Mouse (Mus musculus) limb, embryonic 10.5 days (tissue): Measurements from ENCODE around the gene R3hdm2. TPM values are rescaled to one million over a fixed set of nuclear protein-coding genes. Genes with fewer than 3 reads are reported as not detected.

Source experiments
- DNase-seq: peaks from one replicate; pipeline ENCODE4 v3.0.0-alpha.2; 2017; ENCODE audit warnings: low spot score
- H3K27ac ChIP-seq: fragments of 300-500 bp; sonication (generic); 2 replicates; pipeline ENCODE4 v1.5.1; 2016; ENCODE audit warnings: mild to moderate bottlenecking
- H3K27me3 ChIP-seq: fragments of 300-500 bp; sonication (generic); 2 replicates; pipeline ENCODE4 v1.6.1; 2016; ENCODE audit warnings: low read depth, mild to moderate bottlenecking; ENCODE audit not compliant: poor library complexity, severe bottlenecking
- H3K36me3 ChIP-seq: fragments of 300-500 bp; sonication (generic); 2 replicates; pipeline ENCODE4 v1.6.1; 2016; ENCODE audit warnings: mild to moderate bottlenecking, moderate library complexity
- H3K4me1 ChIP-seq: fragments of 300-500 bp; sonication (generic); 2 replicates; pipeline ENCODE4 v1.6.1; 2016
- H3K4me3 ChIP-seq: fragments of 300-500 bp; sonication (generic); 2 replicates; pipeline ENCODE4 v1.5.1; 2016; ENCODE audit warnings: mild to moderate bottlenecking, moderate library complexity
- H3K9me3 ChIP-seq: fragments of 300-500 bp; sonication (generic); replicated peaks from 2 replicates; pipeline ENCODE4 v1.6.1; 2016; ENCODE audit warnings: mild to moderate bottlenecking
- WGBS: fragments of 180-500 bp; shearing (Covaris S2); methylation state at CpG from one replicate; pipeline ENCODE4 v1.1.7; 2016; 5-methylcytosine and 5-hydroxymethylcytosine counted together
- polyA plus RNA-seq: library from polyadenylated mRNA; unstranded; fragments of >200 nt; fragmentation: Nextera tagmentation; extraction: Ambion mirVana; gene quantifications from 2 replicates; pipeline ENCODE4 v1.2.1, GENCODE M21; 2016

The R3hdm2 gene
- polyA plus RNA-seq, 1 experiment from 2014 or later = 39.5 TPM

- H3K4me3 ChIP-seq = no peak overlapping the region
- peaks cover 90% of the 10 kb centered on the region for H3K36me3 ChIP-seq
- H3K27ac ChIP-seq = no peak overlapping the region
- no peaks in the 10 kb centered on the region for H3K9me3 ChIP-seq
- peaks cover 4% of the 10 kb centered on the region; the same call in 1 of the 2 replicates for H3K27me3 ChIP-seq
- no peak for DNase-seq
- H3K4me1 ChIP-seq = peaks cover 7% of the 10 kb centered on the region
- WGBS = 89% methylated on average over 8 of the region's 8 CpGs
Measured at GRCm38 (mm10) chr10:127491128-127491512, 111.0 kb downstream of the R3hdm2 start.

GRCm38 (mm10) chr10:127492118-127492517 is 112.0 kb downstream of the R3hdm2 start:
- Histone ChIP-seq H3K27ac (no peak overlapping the region), H3K4me1 (peaks cover 7% of the 10 kb centered on the region), H3K9me3 (no peaks in the 10 kb centered on the region), H3K27me3 (peaks cover 4% of the 10 kb centered on the region; the same call in 1 of the 2 replicates), H3K4me3 (no peak overlapping the region), H3K36me3 (peaks cover 93% of the 10 kb centered on the region)
- 89% methylated on average over 3 of the region's 3 CpGs for WGBS
- no peak for DNase-seq

GRCm38 (mm10) chr10:127496156-127496555 is 116.0 kb downstream of the R3hdm2 start:
- Histone ChIP-seq H3K4me1 (no peaks in the 10 kb centered on the region), H3K27me3 (peaks cover 4% of the 10 kb centered on the region; the same call in 1 of the 2 replicates), H3K9me3 (no peaks in the 10 kb centered on the region), H3K36me3 (peaks cover 93% of the 10 kb centered on the region), H3K27ac (no peak overlapping the region), H3K4me3 (no peak overlapping the region)
- DNase-seq = no peak
- WGBS = 89% methylated on average over 3 of the region's 3 CpGs

GRCm38 (mm10) chr10:127499516-127499915 is 119.4 kb downstream of the R3hdm2 start:
- H3K27ac ChIP-seq = no peak overlapping the region
- DNase-seq = no peak
- no peaks in the 10 kb centered on the region; the same call in 1 of the 2 replicates for H3K27me3 ChIP-seq
- H3K4me1 ChIP-seq = no peaks in the 10 kb centered on the region
- 89% methylated on average over 5 of the region's 5 CpGs for WGBS
- peaks cover 70% of the 10 kb centered on the region for H3K36me3 ChIP-seq
- no peaks in the 10 kb centered on the region for H3K9me3 ChIP-seq
- H3K4me3 ChIP-seq = no peak overlapping the region

- Histone ChIP-seq H3K36me3 (peaks cover 65% of the 10 kb centered on the region), H3K4me1 (no peaks in the 10 kb centered on the region), H3K27me3 (no peaks in the 10 kb centered on the region; the same call in 1 of the 2 replicates), H3K27ac (no peak overlapping the region), H3K4me3 (no peak overlapping the region), H3K9me3 (no peaks in the 10 kb centered on the region)
- DNase-seq = no peak
- 85% methylated on average over 4 of the region's 4 CpGs for WGBS
Measured at GRCm38 (mm10) chr10:127500042-127500441, 119.9 kb downstream of the R3hdm2 start.

GRCm38 (mm10) chr10:127500894-127501893 is 121.1 kb downstream of the R3hdm2 start, which contains the start of gene Stac3:
Stac3 (plus strand) TSS chr10:127501686.
- Histone ChIP-seq H3K4me3 (no peak within 1 kb of the TSS), H3K27me3 (peaks cover 1% of the 10 kb centered on the region), H3K27ac (no peak within 1 kb of the TSS), H3K4me1 (no peaks in the 10 kb centered on the region), H3K36me3 (peaks cover 54% of the 10 kb centered on the region), H3K9me3 (no peaks in the 10 kb centered on the region)
- WGBS = 73% methylated on average over 13 of the region's 13 CpGs
- DNase-seq = no peak

- peak; percentile 91 for DNase-seq
- H3K27me3 ChIP-seq = peaks cover 68% of the 10 kb centered on the region
- no peak overlapping the region for H3K27ac ChIP-seq
- no peaks in the 10 kb centered on the region for H3K9me3 ChIP-seq
- H3K4me3 ChIP-seq = peak overlapping the region; percentile 57
- H3K4me1 ChIP-seq = peaks cover 57% of the 10 kb centered on the region
- H3K36me3 ChIP-seq = peaks cover 10% of the 10 kb centered on the region; the same call in 1 of the 2 replicates
- 2% methylated on average over 15 of the region's 15 CpGs for WGBS
Measured at GRCm38 (mm10) chr10:127508239-127508638, 128.1 kb downstream of the R3hdm2 start.

GRCm38 (mm10) chr10:127509051-127509836 is 129.1 kb downstream of the R3hdm2 start:
- H3K4me1 ChIP-seq = peaks cover 67% of the 10 kb centered on the region
- under 1% methylated on average over 35 of the region's 35 CpGs for WGBS

GRCm38 (mm10) chr10:127509837-127510701 is 129.9 kb downstream of the R3hdm2 start:
- peaks cover 75% of the 10 kb centered on the region for H3K4me1 ChIP-seq
- peak overlapping the region; percentile 57 for H3K4me3 ChIP-seq
- H3K27me3 ChIP-seq = peaks cover 86% of the 10 kb centered on the region
- 0 out of 2 replicates have a peak, but pooled peaks cover 3% of the 10 kb centered on the region for H3K36me3 ChIP-seq
- DNase-seq = peak; percentile 52
- no peaks in the 10 kb centered on the region for H3K9me3 ChIP-seq
- H3K27ac ChIP-seq = peak overlapping the region; percentile 69
- 2% methylated on average over 17 of the region's 17 CpGs for WGBS

More at GRCm38 (mm10) chr10:127509051-127509836, 129.1 kb downstream of the R3hdm2 start:
- Histone ChIP-seq H3K4me3 (peak overlapping the region; percentile 57), H3K27me3 (peaks cover 78% of the 10 kb centered on the region), H3K27ac (peak overlapping the region; percentile 69), H3K9me3 (no peaks in the 10 kb centered on the region), H3K36me3 (0 out of 2 replicates have a peak, but pooled peaks cover 3% of the 10 kb centered on the region)
- DNase-seq = peak; percentile 99

DNA sequence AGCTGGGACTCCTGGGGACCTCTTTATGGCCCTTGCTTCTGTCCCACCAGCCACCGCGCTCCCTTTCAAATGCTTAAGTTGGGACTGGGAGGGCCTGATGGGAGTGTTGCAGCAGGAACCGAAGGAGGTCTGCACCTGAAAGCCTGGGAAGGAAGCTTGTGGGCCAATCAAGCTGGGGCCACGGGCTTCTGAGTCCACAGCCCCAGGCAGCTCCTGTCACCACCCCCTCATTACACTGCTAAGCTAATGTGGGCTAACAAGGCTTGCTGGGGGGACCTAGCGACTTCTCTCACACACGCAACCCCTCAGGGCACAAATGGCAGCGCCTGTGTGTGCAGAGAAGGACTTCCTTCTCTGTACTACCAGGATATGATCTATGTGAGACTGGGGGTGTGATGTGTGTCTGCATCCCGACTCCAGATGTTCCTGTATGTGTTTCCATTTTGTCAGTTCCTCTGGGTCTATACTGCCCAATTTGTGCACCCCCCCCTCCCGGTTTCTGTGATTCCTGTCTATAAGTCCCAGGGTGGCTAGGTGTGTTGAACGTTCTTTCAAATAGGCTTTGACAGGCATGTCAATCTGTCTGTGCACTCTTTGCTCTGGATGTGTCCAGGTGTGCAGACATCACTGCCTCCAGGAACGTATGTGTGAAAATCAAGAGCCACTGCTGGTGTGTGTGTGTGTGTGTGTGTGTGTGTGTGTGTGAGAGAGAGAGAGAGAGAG is 130.9 kb downstream of the R3hdm2 start:
- H3K9me3 ChIP-seq = no peaks in the 10 kb centered on the region
- peaks cover 96% of the 10 kb centered on the region for H3K27me3 ChIP-seq
- 4% methylated on average over 11 of the region's 11 CpGs for WGBS
- H3K4me1 ChIP-seq = peaks cover 85% of the 10 kb centered on the region
- peak overlapping the region; percentile 57 for H3K4me3 ChIP-seq
- DNase-seq = peak; percentile 83
- H3K27ac ChIP-seq = peak overlapping the region; percentile 79; the same call in 1 of the 2 replicates
- H3K36me3 ChIP-seq = 0 out of 2 replicates have a peak, but pooled peaks cover 3% of the 10 kb centered on the region

GRCm38 (mm10) chr10:127511634-127512306 is 131.6 kb downstream of the R3hdm2 start:
- H3K27me3 ChIP-seq = peaks cover 92% of the 10 kb centered on the region
- no peaks in the 10 kb centered on the region for H3K9me3 ChIP-seq
- under 1% methylated on average over 46 of the region's 46 CpGs for WGBS
- peak; percentile 75 for DNase-seq
- peak overlapping the region; percentile 79 for H3K27ac ChIP-seq
- H3K36me3 ChIP-seq = 0 out of 2 replicates have a peak, but pooled peaks cover 4% of the 10 kb centered on the region
- H3K4me3 ChIP-seq = peak overlapping the region; percentile 57
- H3K4me1 ChIP-seq = peaks cover 92% of the 10 kb centered on the region
